Mouse (Mus musculus) midbrain, embryonic 14.5 days (tissue): ENCODE results near the gene Fbxl13. TPM values are rescaled to one million over a fixed set of nuclear protein-coding genes. Genes with fewer than 3 reads are reported as not detected.

Experiments
- ATAC-seq: fragments of 200-750 bp; cut with Nextera tagmentation; 2 replicates; pipeline ENCODE4 v1.8.0; 2017; ENCODE audit warnings: moderate number of reproducible peaks, moderate library complexity; ENCODE audit not compliant: low FRiP score, low TSS enrichment
- DNase-seq: peaks from one replicate; pipeline ENCODE4 v3.0.0-alpha.2; 2015
- H3K27ac ChIP-seq: fragments of 300-500 bp; sonication (generic); replicated peaks from 2 replicates; pipeline ENCODE4 v1.5.1; 2014; ENCODE audit warnings: mild to moderate bottlenecking, low read depth, low read length, moderate library complexity
- H3K27me3 ChIP-seq: fragments of 300-500 bp; sonication (generic); 2 replicates; pipeline ENCODE4 v1.6.1; 2014; ENCODE audit warnings: low read length, control low read depth, mixed read lengths; ENCODE audit not compliant: control insufficient read depth, insufficient read depth
- H3K36me3 ChIP-seq: fragments of 300-500 bp; sonication (generic); 2 replicates; pipeline ENCODE4 v1.6.1; 2014; ENCODE audit warnings: low read length, control low read depth; ENCODE audit not compliant: control insufficient read depth, insufficient read depth
- H3K4me1 ChIP-seq: fragments of 300-500 bp; sonication (generic); 2 replicates; pipeline ENCODE4 v1.6.1; 2014; ENCODE audit warnings: mild to moderate bottlenecking, antibody characterized with exemption, low read length, control low read depth; ENCODE audit not compliant: control insufficient read depth, insufficient read depth
- H3K4me2 ChIP-seq: fragments of 300-500 bp; sonication (generic); 2 replicates; pipeline ENCODE4 v1.6.1; 2014; ENCODE audit warnings: mild to moderate bottlenecking, low read length, moderate library complexity
- H3K4me3 ChIP-seq: fragments of 300-500 bp; sonication (generic); replicated peaks from 2 replicates; pipeline ENCODE4 v1.5.1; 2014; ENCODE audit warnings: low read depth, low read length
- H3K9ac ChIP-seq: fragments of 300-500 bp; sonication (generic); replicated peaks from 2 replicates; pipeline ENCODE4 v1.6.1; 2014; ENCODE audit warnings: mild to moderate bottlenecking, low read length, moderate library complexity
- H3K9me3 ChIP-seq: fragments of 300-500 bp; sonication (generic); 2 replicates; pipeline ENCODE4 v1.6.1; 2016; ENCODE audit warnings: low read length, control low read depth, mixed read lengths; ENCODE audit not compliant: control insufficient read depth
- WGBS: fragments of 180-500 bp; shearing (Covaris S2); extraction: QIAGEN DNeasy Blood & Tissue Kit; methylation state at CpG from one replicate; pipeline ENCODE4 v1.1.7; 2014; 5-methylcytosine and 5-hydroxymethylcytosine counted together
- polyA plus RNA-seq: library from polyadenylated mRNA; unstranded; fragments of >200 nt; fragmentation: Nextera tagmentation; extraction: Ambion mirVana; gene quantifications from 2 replicates; pipeline ENCODE4 v1.2.1, GENCODE M21; 2014

The Fbxl13 gene
- polyA plus RNA-seq, 1 experiment from 2014 or later: 0.09 TPM

- no peak for ATAC-seq
- Histone ChIP-seq H3K4me2 (no peak overlapping the region), H3K9ac (no peak overlapping the region), H3K4me3 (no peak overlapping the region), H3K36me3 (no peaks in the 10 kb centered on the region), H3K4me1 (no peaks in the 10 kb centered on the region), H3K27me3 (no peaks in the 10 kb centered on the region), H3K9me3 (no peaks in the 10 kb centered on the region), H3K27ac (no peak overlapping the region)
- no peak for DNase-seq
- 40% methylated on average over 10 of the region's 10 CpGs for WGBS
These were observed 132.1 kb downstream of the Fbxl13 start for GRCm38 (mm10) chr5:21513363-21513762.

DNA sequence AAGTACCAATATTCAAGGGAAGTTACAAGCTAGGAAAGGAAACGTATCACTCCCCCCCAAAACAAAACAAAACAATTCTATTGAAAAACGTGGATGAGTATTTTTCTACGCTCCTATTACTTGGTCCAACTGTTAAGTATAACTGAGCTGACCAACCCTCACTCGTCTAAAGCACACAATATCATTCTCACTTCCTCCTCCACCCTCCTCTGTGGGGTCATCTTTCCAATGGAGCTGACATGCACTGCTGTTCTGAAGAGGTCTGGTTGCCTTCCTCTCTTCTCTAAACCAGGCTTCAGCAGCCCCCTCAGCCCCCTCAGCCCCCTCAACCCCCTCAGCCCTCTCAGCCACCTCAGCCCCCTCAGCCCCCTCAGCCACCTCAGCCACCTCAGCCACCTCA, 135.6 kb downstream of the Fbxl13 start:
- Histone ChIP-seq H3K27ac (no peak overlapping the region), H3K9me3 (no peaks in the 10 kb centered on the region), H3K36me3 (no peaks in the 10 kb centered on the region), H3K27me3 (no peaks in the 10 kb centered on the region), H3K4me3 (no peak overlapping the region), H3K4me2 (no peak overlapping the region), H3K4me1 (no peaks in the 10 kb centered on the region), H3K9ac (no peak overlapping the region)
- ATAC-seq: no peak
- DNase-seq: no peak
- WGBS: 82% methylated on average over 4 of the region's 4 CpGs

- Histone ChIP-seq H3K4me1 (no peaks in the 10 kb centered on the region), H3K36me3 (no peaks in the 10 kb centered on the region), H3K27ac (no peak overlapping the region), H3K4me2 (no peak overlapping the region), H3K9me3 (no peaks in the 10 kb centered on the region), H3K4me3 (no peak overlapping the region), H3K9ac (no peak overlapping the region), H3K27me3 (no peaks in the 10 kb centered on the region)
- ATAC-seq: no peak
- DNase-seq: no peak
- WGBS: 74% methylated on average over 1 of the region's 1 CpGs
These were observed 138.5 kb downstream of the Fbxl13 start for GRCm38 (mm10) chr5:21506887-21507286.

DNA sequence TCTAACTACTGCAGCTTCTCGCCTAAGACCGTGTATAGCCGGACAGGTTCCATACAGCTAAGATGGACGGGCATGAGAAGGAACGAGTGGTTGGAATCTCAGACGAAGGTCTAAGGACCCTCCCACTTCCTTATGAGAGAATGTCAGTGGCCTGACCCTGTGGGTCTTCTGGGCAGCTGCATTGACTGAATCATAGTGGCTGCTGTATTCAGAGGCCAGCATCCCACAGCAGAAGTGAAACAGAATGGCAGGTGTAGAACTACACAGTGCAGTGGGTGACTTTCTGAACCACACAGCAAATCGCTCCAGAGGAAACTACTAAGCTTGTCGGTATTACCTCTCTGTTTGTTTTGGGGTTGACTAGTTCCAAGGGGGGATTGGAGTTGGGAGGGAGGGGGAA, 140.3 kb downstream of the Fbxl13 start:
- ATAC-seq (no peak), DNase-seq (no peak)
- H3K36me3 ChIP-seq: no peaks in the 10 kb centered on the region
- H3K9ac ChIP-seq: no peak overlapping the region
- H3K9me3 ChIP-seq: no peaks in the 10 kb centered on the region
- no peak overlapping the region for H3K4me3 ChIP-seq
- no peaks in the 10 kb centered on the region for H3K4me1 ChIP-seq
- no peaks in the 10 kb centered on the region for H3K27me3 ChIP-seq
- WGBS: 92% methylated on average over 8 of the region's 8 CpGs
- no peak overlapping the region for H3K27ac ChIP-seq
- H3K4me2 ChIP-seq: no peak overlapping the region

- 90% methylated on average over 13 of the region's 13 CpGs for WGBS
- ATAC-seq (no peak), DNase-seq (no peak)
- Histone ChIP-seq H3K4me3 (no peak overlapping the region), H3K9ac (no peak overlapping the region), H3K36me3 (no peaks in the 10 kb centered on the region), H3K9me3 (no peaks in the 10 kb centered on the region), H3K27me3 (no peaks in the 10 kb centered on the region), H3K4me2 (no peak overlapping the region), H3K27ac (no peak overlapping the region), H3K4me1 (no peaks in the 10 kb centered on the region)
These were observed 142.4 kb downstream of the Fbxl13 start for GRCm38 (mm10) chr5:21502936-21503610.

DNA sequence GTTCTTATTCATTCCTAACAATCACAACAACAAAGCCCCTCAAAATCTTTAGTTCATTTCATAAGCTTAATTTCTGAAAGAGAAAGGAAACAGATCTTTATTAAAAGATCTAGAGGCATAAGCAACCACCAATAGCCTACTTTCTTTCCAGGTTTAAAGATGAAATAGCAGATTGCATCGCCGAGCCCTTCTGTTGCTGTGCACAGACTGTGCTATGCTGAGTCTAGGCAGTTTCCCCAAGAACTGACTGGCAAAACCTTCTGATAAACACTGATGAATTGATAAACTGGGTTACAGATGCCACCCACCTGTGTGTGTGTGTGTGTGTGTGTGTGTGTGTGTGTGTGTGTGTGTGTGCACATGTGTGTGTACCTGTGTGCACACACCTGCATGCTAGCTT, 144.5 kb downstream of the Fbxl13 start:
- no peaks in the 10 kb centered on the region for H3K9me3 ChIP-seq
- no peak overlapping the region for H3K4me3 ChIP-seq
- H3K36me3 ChIP-seq: no peaks in the 10 kb centered on the region
- H3K4me2 ChIP-seq: no peak overlapping the region
- no peak overlapping the region for H3K27ac ChIP-seq
- 94% methylated on average over 2 of the region's 2 CpGs for WGBS
- H3K4me1 ChIP-seq: no peaks in the 10 kb centered on the region
- H3K27me3 ChIP-seq: no peaks in the 10 kb centered on the region
- no peak for DNase-seq
- ATAC-seq: no peak
- H3K9ac ChIP-seq: no peak overlapping the region

- Histone ChIP-seq H3K9me3 (no peaks in the 10 kb centered on the region), H3K9ac (no peak overlapping the region), H3K4me1 (no peaks in the 10 kb centered on the region), H3K4me3 (no peak overlapping the region), H3K4me2 (no peak overlapping the region), H3K27ac (no peak overlapping the region), H3K36me3 (no peaks in the 10 kb centered on the region), H3K27me3 (no peaks in the 10 kb centered on the region)
- no peak for ATAC-seq
- WGBS: 78% methylated on average over 10 of the region's 10 CpGs
- DNase-seq: no peak
These were observed 145.3 kb downstream of the Fbxl13 start for GRCm38 (mm10) chr5:21500133-21500532.

DNA sequence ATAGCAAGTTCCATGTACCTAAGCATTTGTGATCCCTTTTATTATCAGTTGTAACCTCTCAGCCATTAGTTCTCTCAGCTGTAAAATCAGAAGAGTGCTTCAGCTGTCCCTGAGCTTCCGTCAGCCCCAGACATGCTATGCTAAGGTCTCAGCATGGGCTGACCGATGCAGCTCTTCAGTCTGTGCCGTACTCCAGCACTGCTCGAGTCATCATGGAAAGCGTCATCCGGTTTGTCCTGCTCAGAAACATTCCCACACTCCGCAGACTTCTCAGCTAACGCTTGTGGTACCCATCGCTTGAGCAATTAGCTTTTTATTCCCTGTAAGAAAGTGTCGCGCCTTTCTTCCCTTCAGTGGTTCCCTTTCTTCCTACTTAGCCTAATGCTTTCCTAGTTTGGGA, 146.5 kb downstream of the Fbxl13 start:
- no peak for ATAC-seq

GRCm38 (mm10) chr5:21498490-21498889, 146.9 kb downstream of the Fbxl13 start:
- H3K36me3 ChIP-seq: no peaks in the 10 kb centered on the region
- no peak for DNase-seq
- H3K27ac ChIP-seq: no peak overlapping the region
- no peak overlapping the region for H3K4me2 ChIP-seq
- no peaks in the 10 kb centered on the region for H3K9me3 ChIP-seq
- H3K27me3 ChIP-seq: no peaks in the 10 kb centered on the region
- H3K4me1 ChIP-seq: no peaks in the 10 kb centered on the region
- H3K4me3 ChIP-seq: no peak overlapping the region
- H3K9ac ChIP-seq: no peak overlapping the region
- ATAC-seq: no peak
- WGBS: 98% methylated on average over 2 of the region's 2 CpGs

More for the DNA sequence above, 146.5 kb downstream of the Fbxl13 start:
- Histone ChIP-seq H3K36me3 (no peaks in the 10 kb centered on the region), H3K9me3 (no peaks in the 10 kb centered on the region), H3K27ac (no peak overlapping the region), H3K27me3 (no peaks in the 10 kb centered on the region), H3K4me3 (no peak overlapping the region), H3K4me2 (no peak overlapping the region), H3K4me1 (no peaks in the 10 kb centered on the region), H3K9ac (no peak overlapping the region)
- no peak for DNase-seq
- 67% methylated on average over 11 of the region's 11 CpGs for WGBS
